Mouse (Mus musculus): Measurements from ENCODE around the gene Plin3.

Plin3 gene

GRCm38 (mm10) chr17:56300186-56300585 lies 7.5 kb upstream of the Plin3 start, which contains the start of gene Arrdc5:
TSS of gene Arrdc5 (minus strand) at chr17:56300286.
- DNase-seq (ENCODE audit: low spot score), result no peak

GRCm38 (mm10) chr17:56298238-56298637 lies 5.6 kb upstream of the Plin3 start:
- no peak for DNase-seq (ENCODE audit: low spot score)

GRCm38 (mm10) chr17:56296201-56296600 lies 3.5 kb upstream of the Plin3 start:
- no peak for DNase-seq (ENCODE audit: low spot score)

GRCm38 (mm10) chr17:56294241-56294640 lies 1.6 kb upstream of the Plin3 start:
- DNase-seq (ENCODE audit: low spot score), result no peak

GRCm38 (mm10) chr17:56293291-56293690 lies 618 bp upstream of the Plin3 start:
- no peak for DNase-seq (ENCODE audit: low spot score)

- no peak for DNase-seq (ENCODE audit: low spot score)
Measured at GRCm38 (mm10) chr17:56291826-56292475, 722 bp downstream of the Plin3 start.

GRCm38 (mm10) chr17:56291171-56291511 lies 1.5 kb downstream of the Plin3 start:
- peak; percentile 81 for DNase-seq (ENCODE audit: low spot score)

GRCm38 (mm10) chr17:56290388-56291170 lies 2.1 kb downstream of the Plin3 start:
- peak; percentile 85 for DNase-seq (ENCODE audit: low spot score)

- DNase-seq (ENCODE audit: low spot score), result no peak
Measured at GRCm38 (mm10) chr17:56289371-56290331, 3.0 kb downstream of the Plin3 start.

GRCm38 (mm10) chr17:56288866-56289265 lies 3.8 kb downstream of the Plin3 start:
- no peak for DNase-seq (ENCODE audit: low spot score)

- DNase-seq (ENCODE audit: low spot score), result no peak
Measured at GRCm38 (mm10) chr17:56287830-56288229, 4.8 kb downstream of the Plin3 start.

- DNase-seq (ENCODE audit: low spot score), result no peak
Measured at GRCm38 (mm10) chr17:56285995-56286394, 6.7 kb downstream of the Plin3 start.

- no peak for DNase-seq (ENCODE audit: low spot score)
Measured at GRCm38 (mm10) chr17:56283316-56283715, 9.4 kb downstream of the Plin3 start.

GRCm38 (mm10) chr17:56282802-56283201 lies 9.9 kb downstream of the Plin3 start:
- DNase-seq (ENCODE audit: low spot score), result no peak

- DNase-seq (ENCODE audit: low spot score), result no peak
Measured at GRCm38 (mm10) chr17:56281193-56281592, 11.5 kb downstream of the Plin3 start.

GRCm38 (mm10) chr17:56279481-56280155 lies 13.1 kb downstream of the Plin3 start:
- DNase-seq (ENCODE audit: low spot score), result no peak

- no peak for DNase-seq (ENCODE audit: low spot score)
Measured at GRCm38 (mm10) chr17:56278340-56278739, 14.3 kb downstream of the Plin3 start.

GRCm38 (mm10) chr17:56277567-56277893 lies 15.1 kb downstream of the Plin3 start:
- no peak for DNase-seq (ENCODE audit: low spot score)

GRCm38 (mm10) chr17:56276643-56277566 lies 15.8 kb downstream of the Plin3 start, which contains the start of gene Ticam1:
TSS of gene Ticam1 (minus strand) at chr17:56276786.
- peak; percentile 87 for DNase-seq (ENCODE audit: low spot score)

- no peak for DNase-seq (ENCODE audit: low spot score)
Measured at GRCm38 (mm10) chr17:56275842-56276480, 16.7 kb downstream of the Plin3 start.

Data from layer of hippocampus, adult 11-12 months (tissue).